Mouse (Mus musculus) liver, postnatal 0 days (tissue): ENCODE measurements around the gene Ttc27. TPM values are rescaled to one million over a fixed set of nuclear protein-coding genes. Genes with fewer than 3 reads are reported as not detected.

ENCODE experiments used
- ATAC-seq: fragments of 200-750 bp; cut with Nextera tagmentation; 2 replicates; pipeline ENCODE4 v1.8.0; 2017; ENCODE audit warnings: mild to moderate bottlenecking, moderate library complexity
- DNase-seq: peaks from one replicate; pipeline ENCODE4 v3.0.0-alpha.2; 2016
- H3K27ac ChIP-seq: fragments of 300-500 bp; sonication (generic); 2 replicates; pipeline ENCODE4 v1.5.1; 2014; ENCODE audit warnings: antibody characterized with exemption, moderate library complexity, mild to moderate bottlenecking, low read depth
- H3K27me3 ChIP-seq: fragments of 300-500 bp; sonication (generic); 2 replicates; pipeline ENCODE4 v1.6.1; 2014; ENCODE audit warnings: low read length, control low read depth, mixed read lengths; ENCODE audit not compliant: insufficient read depth
- H3K36me3 ChIP-seq: fragments of 300-500 bp; sonication (generic); replicated peaks from 2 replicates; pipeline ENCODE4 v1.6.1; 2014; ENCODE audit warnings: mild to moderate bottlenecking, control low read depth, low read length, moderate library complexity, mixed read lengths; ENCODE audit not compliant: insufficient read depth
- H3K4me1 ChIP-seq: fragments of 300-500 bp; sonication (generic); 2 replicates; pipeline ENCODE4 v1.6.1; 2014; ENCODE audit warnings: antibody characterized with exemption, mild to moderate bottlenecking, control low read depth; ENCODE audit not compliant: insufficient read depth
- H3K4me2 ChIP-seq: fragments of 300-500 bp; sonication (generic); 2 replicates; pipeline ENCODE4 v1.6.1; 2014; ENCODE audit warnings: low read depth, mild to moderate bottlenecking, low read length, moderate library complexity, mixed read lengths
- H3K4me3 ChIP-seq: fragments of 300-500 bp; sonication (generic); 2 replicates; pipeline ENCODE4 v1.5.1; 2014; ENCODE audit warnings: low read depth, low read length
- H3K9ac ChIP-seq: fragments of 300-500 bp; sonication (generic); replicated peaks from 2 replicates; pipeline ENCODE4 v1.6.1; 2014; ENCODE audit warnings: mild to moderate bottlenecking, moderate library complexity
- H3K9me3 ChIP-seq: fragments of 300-500 bp; sonication (generic); 2 replicates; pipeline ENCODE4 v1.6.1; 2016; ENCODE audit warnings: mild to moderate bottlenecking, control low read depth, low read length, mixed read lengths
- CTCF ChIP-seq: sonication (generic); IDR thresholded peaks from 2 replicates; pipeline ENCODE4 v1.5.1; 2016; ENCODE audit warnings: antibody characterized with exemption, low read depth
- EP300 ChIP-seq: IDR thresholded peaks from 2 replicates; pipeline ENCODE4 v1.6.1; 2016; ENCODE audit warnings: antibody characterized with exemption, low read depth, mild to moderate bottlenecking
- WGBS: fragments of 180-500 bp; shearing (Covaris S2); extraction: QIAGEN DNeasy Blood & Tissue Kit; methylation state at CpG from one replicate; pipeline ENCODE4 v1.1.7; 2014; ENCODE audit not compliant: insufficient replicate concordance; 5-methylcytosine and 5-hydroxymethylcytosine counted together
- polyA plus RNA-seq: library from polyadenylated mRNA; unstranded; fragments of >200 nt; fragmentation: Nextera tagmentation; extraction: Ambion mirVana; gene quantifications from 2 replicates; pipeline ENCODE4 v1.2.1, GENCODE M21; 2015

Ttc27 gene
- polyA plus RNA-seq, 1 experiment from 2014 or later = 6.0 TPM

DNA sequence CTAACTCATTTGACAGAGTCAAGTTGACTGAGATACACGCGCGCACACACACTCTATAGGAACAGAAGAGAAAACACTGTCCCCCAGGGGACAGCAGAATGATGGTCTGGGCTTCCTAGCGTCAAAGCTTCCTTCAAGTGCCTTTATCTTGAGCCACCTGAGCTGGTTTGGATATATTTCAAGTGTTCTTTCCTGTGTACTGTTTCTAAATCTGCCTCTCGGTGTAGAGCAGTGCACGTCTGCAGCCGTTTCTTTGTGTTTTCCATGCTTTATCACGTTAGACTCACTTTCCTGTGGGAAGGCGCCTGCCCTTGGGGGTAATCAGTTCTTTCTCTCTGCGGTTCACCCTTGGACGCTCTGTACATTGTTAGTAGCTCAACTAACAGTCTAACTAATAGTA, 17.9 kb downstream of the Ttc27 start:
- TF ChIP-seq EP300 = no peak
- no peak for TF ChIP-seq CTCF
- H3K9ac ChIP-seq = no peak overlapping the region
- H3K9me3 ChIP-seq = no peaks in the 10 kb centered on the region
- 63% methylated on average over 11 of the region's 11 CpGs for WGBS
- ATAC-seq = peak; percentile 41
- H3K27ac ChIP-seq = no peak overlapping the region
- H3K4me3 ChIP-seq = no peak overlapping the region
- H3K4me1 ChIP-seq = no peaks in the 10 kb centered on the region
- no peak overlapping the region for H3K4me2 ChIP-seq
- 0 out of 2 replicates have a peak, but pooled peaks cover 6% of the 10 kb centered on the region for H3K36me3 ChIP-seq
- H3K27me3 ChIP-seq = no peaks in the 10 kb centered on the region
- no peak for DNase-seq

DNA sequence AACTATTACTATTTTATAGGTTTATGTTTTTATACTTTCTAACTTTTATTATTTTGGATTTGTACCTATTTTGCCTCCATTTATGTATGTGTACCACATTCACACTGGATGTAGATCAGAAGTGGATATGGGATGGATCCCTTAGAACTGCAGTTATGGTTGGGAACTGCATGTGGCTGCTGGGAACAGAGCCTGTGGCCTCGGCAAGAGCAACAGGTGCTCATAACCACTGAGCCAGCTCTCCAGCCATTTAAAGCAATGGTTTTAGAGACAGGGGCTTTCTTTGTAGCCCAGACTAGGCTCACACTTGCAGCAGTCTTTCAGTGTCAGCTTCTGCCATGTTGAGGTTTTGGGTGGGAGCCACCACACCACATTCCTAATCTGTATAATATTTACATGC, 32.1 kb downstream of the Ttc27 start:
- WGBS = 82% methylated on average over 1 of the region's 1 CpGs
- no peak for DNase-seq

DNA sequence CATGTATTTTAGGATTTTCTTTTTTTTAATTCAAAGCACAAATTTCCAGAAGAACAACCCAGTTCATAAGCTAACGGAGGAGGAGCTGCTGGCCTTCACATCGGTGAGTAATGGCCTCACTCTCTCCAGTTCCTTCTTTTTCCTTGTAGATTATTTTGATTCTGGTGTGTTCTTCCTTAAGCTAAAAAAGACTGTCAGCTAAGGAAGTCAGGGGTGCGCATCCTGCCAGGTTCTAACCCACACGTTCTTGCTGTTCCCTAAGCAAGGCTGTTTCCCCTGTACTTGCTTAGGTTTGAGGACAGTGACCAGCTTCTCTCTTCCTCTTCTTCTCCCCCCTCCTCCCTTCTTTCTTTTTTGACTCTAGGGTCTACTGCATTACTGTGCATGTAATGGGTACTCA, 33.5 kb downstream of the Ttc27 start:
- H3K4me1 ChIP-seq = no peaks in the 10 kb centered on the region
- no peak for DNase-seq

More for the DNA sequence above, 32.1 kb downstream of the Ttc27 start:
- H3K4me1 ChIP-seq = no peaks in the 10 kb centered on the region
- no peaks in the 10 kb centered on the region for H3K27me3 ChIP-seq
- no peak for ATAC-seq
- no peak overlapping the region for H3K4me2 ChIP-seq
- no peak overlapping the region for H3K9ac ChIP-seq
- no peaks in the 10 kb centered on the region for H3K9me3 ChIP-seq
- H3K36me3 ChIP-seq = peaks cover 12% of the 10 kb centered on the region
- no peak overlapping the region for H3K27ac ChIP-seq
- no peak overlapping the region for H3K4me3 ChIP-seq
- TF ChIP-seq EP300 = no peak
- no peak for TF ChIP-seq CTCF

DNA sequence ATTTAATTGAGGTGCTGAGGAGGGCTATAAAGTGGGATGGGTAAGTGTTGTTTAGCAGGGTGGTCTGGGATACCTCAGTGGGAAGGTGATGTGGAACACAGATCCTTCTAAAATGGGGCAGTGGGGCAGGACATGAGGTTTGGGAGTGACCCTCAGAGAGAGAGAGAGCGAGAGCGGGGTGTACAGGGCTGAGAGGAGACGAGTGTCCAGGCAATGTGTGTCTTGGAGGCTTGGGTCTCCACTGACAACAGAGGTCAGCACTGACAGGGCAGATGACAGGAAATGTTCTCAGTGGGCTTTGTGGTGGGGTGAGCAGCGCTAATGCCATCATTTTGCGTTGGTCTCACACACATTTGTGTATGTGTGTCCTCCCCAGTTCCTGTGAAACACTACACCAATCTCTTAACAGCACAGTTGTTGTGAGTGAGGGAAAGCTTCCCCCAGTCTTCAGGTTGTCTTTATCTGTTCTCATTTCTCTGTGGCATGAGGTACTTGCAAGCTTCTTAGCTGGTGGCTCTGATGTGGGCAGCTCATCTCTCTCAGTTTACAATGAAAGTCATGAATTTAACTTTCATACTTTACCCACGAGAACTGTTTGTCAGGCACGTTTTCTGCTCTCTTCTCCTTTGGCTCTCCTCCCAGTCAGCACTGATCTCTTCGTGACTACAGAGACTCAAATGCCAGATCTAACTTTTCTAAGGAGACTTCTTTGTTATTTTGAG, 35.5 kb downstream of the Ttc27 start:
- no peaks in the 10 kb centered on the region for H3K9me3 ChIP-seq
- no peak for ATAC-seq
- H3K27ac ChIP-seq = no peak overlapping the region
- no peak overlapping the region for H3K4me3 ChIP-seq
- peaks cover under 1% of the 10 kb centered on the region for H3K36me3 ChIP-seq
- H3K27me3 ChIP-seq = no peaks in the 10 kb centered on the region
- 75% methylated on average over 8 of the region's 8 CpGs for WGBS
- no peaks in the 10 kb centered on the region for H3K4me1 ChIP-seq
- no peak overlapping the region for H3K4me2 ChIP-seq
- no peak for TF ChIP-seq EP300
- no peak for TF ChIP-seq CTCF
- no peak overlapping the region for H3K9ac ChIP-seq
- DNase-seq = no peak

More for the DNA sequence above, 33.5 kb downstream of the Ttc27 start:
- peaks cover 8% of the 10 kb centered on the region for H3K36me3 ChIP-seq
- 78% methylated on average over 4 of the region's 4 CpGs for WGBS
- no peaks in the 10 kb centered on the region for H3K9me3 ChIP-seq
- no peak for TF ChIP-seq EP300
- H3K4me2 ChIP-seq = no peak overlapping the region
- no peak for ATAC-seq
- H3K4me3 ChIP-seq = no peak overlapping the region
- no peak overlapping the region for H3K9ac ChIP-seq
- no peak overlapping the region for H3K27ac ChIP-seq
- H3K27me3 ChIP-seq = no peaks in the 10 kb centered on the region

DNA sequence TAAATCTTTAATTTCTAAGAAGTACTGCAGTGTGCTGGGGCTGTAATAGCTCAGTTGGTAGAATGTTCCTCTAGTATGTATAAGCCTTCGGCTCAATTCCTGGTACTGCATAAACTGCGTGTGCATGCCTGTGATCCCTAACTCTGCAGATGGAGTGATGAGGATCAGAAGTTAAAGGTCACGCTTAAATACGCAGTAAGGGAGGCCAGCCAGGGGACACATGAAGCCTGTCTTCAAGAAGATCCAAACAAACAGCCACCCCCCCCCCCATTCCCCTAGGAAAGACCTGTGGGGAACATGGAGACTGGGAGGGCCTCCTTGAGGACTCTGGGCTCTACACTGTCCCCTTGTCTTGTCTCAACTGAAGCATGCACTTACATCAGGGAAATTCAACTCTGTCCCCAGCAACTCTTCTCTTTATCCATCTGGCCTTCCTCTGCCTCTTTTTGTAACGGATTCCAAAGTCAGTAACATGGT, 36.1 kb downstream of the Ttc27 start:
- no peaks in the 10 kb centered on the region for H3K9me3 ChIP-seq
- TF ChIP-seq EP300 (no peak), CTCF (no peak)
- 80% methylated on average over 5 of the region's 5 CpGs for WGBS
- ATAC-seq = no peak
- peaks cover 3% of the 10 kb centered on the region; the same call in 1 of the 2 replicates for H3K36me3 ChIP-seq
- H3K9ac ChIP-seq = no peak overlapping the region
- H3K27me3 ChIP-seq = no peaks in the 10 kb centered on the region
- no peak overlapping the region for H3K27ac ChIP-seq
- no peak overlapping the region for H3K4me2 ChIP-seq
- no peak overlapping the region for H3K4me3 ChIP-seq
- no peaks in the 10 kb centered on the region for H3K4me1 ChIP-seq
- DNase-seq = no peak

DNA sequence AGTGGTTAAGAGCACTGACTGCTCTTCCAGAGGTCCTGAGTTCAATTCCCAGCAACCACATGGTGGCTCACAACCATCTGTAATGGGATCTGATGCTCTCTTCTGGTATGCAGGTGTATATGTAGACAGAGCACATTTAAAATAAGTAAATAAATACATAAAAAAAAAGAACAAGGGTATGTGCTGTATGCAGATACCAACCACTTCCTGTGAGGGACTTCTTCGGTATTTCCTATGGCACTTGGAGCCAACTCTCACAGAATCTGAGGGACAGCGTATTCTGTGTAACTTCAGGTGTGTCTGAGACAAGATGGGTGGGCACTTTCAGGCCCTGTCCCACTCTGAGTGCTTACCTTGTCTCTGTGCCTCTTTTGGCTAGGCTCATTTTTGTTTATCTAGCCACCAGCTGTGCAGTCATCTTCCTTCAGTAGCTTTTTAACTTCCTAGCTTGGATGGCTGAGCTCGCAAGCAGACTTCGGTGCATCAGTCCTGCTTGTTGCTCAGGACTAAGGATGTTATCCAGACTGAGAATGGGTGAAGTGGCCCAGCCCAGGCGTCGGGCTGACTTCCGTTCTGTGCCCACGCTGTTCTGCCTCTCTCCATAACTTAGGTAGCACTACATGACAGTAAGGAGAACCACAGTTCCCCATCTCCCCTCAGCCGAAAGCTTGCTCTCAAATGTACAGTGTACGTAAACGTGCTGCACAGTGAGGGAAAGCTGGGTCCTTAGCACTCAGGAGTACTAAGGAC, 37.0 kb downstream of the Ttc27 start:
- Histone ChIP-seq H3K27me3 (no peaks in the 10 kb centered on the region), H3K4me3 (no peak overlapping the region), H3K4me2 (no peak overlapping the region), H3K27ac (no peak overlapping the region), H3K4me1 (no peaks in the 10 kb centered on the region), H3K9me3 (no peaks in the 10 kb centered on the region), H3K9ac (no peak overlapping the region), H3K36me3 (peaks cover 5% of the 10 kb centered on the region; the same call in 1 of the 2 replicates)
- no peak for TF ChIP-seq EP300
- TF ChIP-seq CTCF = no peak
- DNase-seq = no peak
- 90% methylated on average over 11 of the region's 11 CpGs for WGBS
- ATAC-seq = no peak
